Mouse (Mus musculus) neural tube, embryonic 12.5 days (tissue): Measurements from ENCODE around the gene Nagk. TPM values are rescaled to one million over a fixed set of nuclear protein-coding genes. Genes with fewer than 3 reads are reported as not detected.

Experiments used
- ATAC-seq: fragments of 200-750 bp; cut with Nextera tagmentation; 2 replicates; pipeline ENCODE4 v1.8.0; 2017; ENCODE audit warnings: low read depth, mild to moderate bottlenecking, moderate TSS enrichment, moderate library complexity; ENCODE audit not compliant: low FRiP score
- H3K27ac ChIP-seq: fragments of 300-500 bp; sonication (generic); 2 replicates; pipeline ENCODE4 v1.5.1; 2016
- H3K27me3 ChIP-seq: fragments of 300-500 bp; sonication (generic); replicated peaks from 2 replicates; pipeline ENCODE4 v1.6.1; 2016; ENCODE audit warnings: mild to moderate bottlenecking
- H3K36me3 ChIP-seq: fragments of 300-500 bp; sonication (generic); 2 replicates; pipeline ENCODE4 v1.6.1; 2016; ENCODE audit warnings: mild to moderate bottlenecking
- H3K4me1 ChIP-seq: fragments of 300-500 bp; sonication (generic); 2 replicates; pipeline ENCODE4 v1.6.1; 2016
- H3K4me2 ChIP-seq: fragments of 300-500 bp; sonication (generic); replicated peaks from 2 replicates; pipeline ENCODE4 v1.6.1; 2016; ENCODE audit warnings: mild to moderate bottlenecking
- H3K4me3 ChIP-seq: fragments of 300-500 bp; sonication (generic); 2 replicates; pipeline ENCODE4 v1.5.1; 2016
- H3K9ac ChIP-seq: fragments of 300-500 bp; sonication (generic); 2 replicates; pipeline ENCODE4 v1.6.1; 2016; ENCODE audit warnings: mild to moderate bottlenecking
- H3K9me3 ChIP-seq: fragments of 300-500 bp; sonication (generic); 2 replicates; pipeline ENCODE4 v1.6.1; 2016; ENCODE audit warnings: mild to moderate bottlenecking
- WGBS: fragments of 180-500 bp; shearing (Covaris S2); methylation state at CpG from one replicate; pipeline ENCODE4 v1.1.7; 2016; 5-methylcytosine and 5-hydroxymethylcytosine counted together
- polyA plus RNA-seq: library from polyadenylated mRNA; unstranded; fragments of >200 nt; fragmentation: Nextera tagmentation; extraction: Ambion mirVana; gene quantifications from 2 replicates; pipeline ENCODE4 v1.2.1, GENCODE M21; 2016

Nagk gene
- polyA plus RNA-seq: 59.1 and 62.6 TPM in 2 replicates

DNA sequence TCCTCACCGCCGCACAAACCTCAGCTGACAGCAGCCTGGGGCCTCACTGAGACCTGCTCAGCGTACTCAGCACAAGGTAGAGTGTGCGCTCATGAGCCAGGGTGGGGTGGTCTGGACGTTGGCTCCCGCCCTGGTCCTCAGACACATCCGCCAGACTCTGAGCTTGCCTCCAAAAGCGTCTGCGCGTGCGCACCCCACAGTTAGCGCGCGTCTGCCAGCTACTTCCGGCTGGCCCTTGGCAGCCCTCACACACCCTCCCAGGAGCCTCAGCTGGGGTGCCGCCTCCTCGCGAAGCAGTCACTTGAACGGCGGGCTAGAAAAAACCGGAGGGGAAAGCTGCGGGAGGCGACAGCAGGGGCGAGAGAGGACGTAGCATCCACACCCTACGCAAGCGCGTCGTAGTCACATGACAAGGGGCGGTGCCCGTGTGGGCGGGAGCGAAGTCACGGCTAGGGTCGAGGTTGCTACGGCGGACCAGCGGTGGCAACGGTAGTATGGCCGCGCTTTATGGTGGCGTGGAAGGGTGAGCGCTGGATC is at the start of gene Nagk:
Gene Nagk, plus strand, starts transcription at position 223 of the 537 bp plus-strand sequence.
- H3K27ac ChIP-seq: peak within 1 kb of the TSS; percentile 92
- peaks cover 6% of the 10 kb centered on the region; the same call in 1 of the 2 replicates for H3K36me3 ChIP-seq
- no peaks in the 10 kb centered on the region for H3K27me3 ChIP-seq
- no peaks in the 10 kb centered on the region for H3K9me3 ChIP-seq
- H3K4me3 ChIP-seq: peak within 1 kb of the TSS; percentile 80
- peak; percentile 96 for ATAC-seq
- peak within 1 kb of the TSS; percentile 89 for H3K4me2 ChIP-seq
- under 1% methylated on average over 43 of the region's 43 CpGs for WGBS
- peaks cover 6% of the 10 kb centered on the region for H3K4me1 ChIP-seq
- peak within 1 kb of the TSS; percentile 84 for H3K9ac ChIP-seq

DNA sequence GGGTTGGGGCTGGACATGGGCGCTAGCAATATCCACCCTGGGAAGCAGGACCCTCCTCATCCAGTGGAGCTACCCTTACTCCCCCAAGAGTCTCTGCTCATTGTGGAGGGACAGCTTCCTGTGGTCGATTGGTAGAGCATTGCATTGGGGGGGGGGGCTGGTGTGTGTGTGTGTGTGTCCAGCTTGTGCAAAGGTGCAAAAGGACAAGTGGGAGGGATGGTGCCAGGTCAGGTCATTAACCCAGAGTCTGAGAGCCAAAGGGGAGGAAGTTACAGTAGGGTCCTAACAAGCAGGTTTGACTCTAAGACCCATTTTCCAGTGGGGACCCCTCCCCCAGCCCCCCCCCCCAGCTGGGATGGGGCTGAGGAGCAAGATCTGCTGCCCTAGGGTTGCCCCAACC is 49.3 kb upstream of the Nagk start:
- Histone ChIP-seq H3K4me1 (peaks cover 5% of the 10 kb centered on the region; the same call in 1 of the 2 replicates), H3K4me2 (no peak overlapping the region), H3K27me3 (no peaks in the 10 kb centered on the region; the same call in 1 of the 2 replicates), H3K27ac (no peak overlapping the region), H3K36me3 (no peaks in the 10 kb centered on the region), H3K9me3 (no peaks in the 10 kb centered on the region), H3K9ac (no peak overlapping the region), H3K4me3 (no peak overlapping the region)
- no peak for ATAC-seq
- WGBS: 60% methylated on average over 2 of the region's 2 CpGs

DNA sequence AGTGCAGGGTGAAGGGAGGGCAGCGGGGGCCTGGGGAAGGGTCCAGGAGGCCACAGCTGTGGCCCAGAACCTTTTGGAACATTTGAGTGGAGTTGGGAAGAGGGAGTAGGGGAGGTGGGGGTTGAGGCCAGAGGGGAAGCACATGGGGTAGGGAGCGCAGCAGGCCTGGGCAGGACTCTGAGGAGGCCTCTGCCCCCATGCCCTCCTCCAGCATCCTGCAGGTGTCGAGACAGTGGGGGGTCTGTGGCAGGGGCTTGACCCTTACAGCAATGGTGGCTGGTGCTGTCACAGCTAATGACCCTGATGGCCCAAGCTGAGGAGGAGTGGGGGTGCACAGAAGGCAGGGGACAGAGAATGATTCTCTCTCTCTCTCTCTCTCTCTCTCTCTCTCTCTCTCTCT is 45.5 kb upstream of the Nagk start:
- no peaks in the 10 kb centered on the region for H3K36me3 ChIP-seq
- peaks cover 5% of the 10 kb centered on the region; the same call in 1 of the 2 replicates for H3K4me1 ChIP-seq
- H3K9ac ChIP-seq: no peak overlapping the region
- H3K9me3 ChIP-seq: no peaks in the 10 kb centered on the region
- no peak overlapping the region for H3K4me3 ChIP-seq
- no peak for ATAC-seq
- H3K27me3 ChIP-seq: peaks cover 19% of the 10 kb centered on the region
- WGBS: 41% methylated on average over 3 of the region's 3 CpGs
- no peak overlapping the region for H3K27ac ChIP-seq
- H3K4me2 ChIP-seq: no peak overlapping the region

DNA sequence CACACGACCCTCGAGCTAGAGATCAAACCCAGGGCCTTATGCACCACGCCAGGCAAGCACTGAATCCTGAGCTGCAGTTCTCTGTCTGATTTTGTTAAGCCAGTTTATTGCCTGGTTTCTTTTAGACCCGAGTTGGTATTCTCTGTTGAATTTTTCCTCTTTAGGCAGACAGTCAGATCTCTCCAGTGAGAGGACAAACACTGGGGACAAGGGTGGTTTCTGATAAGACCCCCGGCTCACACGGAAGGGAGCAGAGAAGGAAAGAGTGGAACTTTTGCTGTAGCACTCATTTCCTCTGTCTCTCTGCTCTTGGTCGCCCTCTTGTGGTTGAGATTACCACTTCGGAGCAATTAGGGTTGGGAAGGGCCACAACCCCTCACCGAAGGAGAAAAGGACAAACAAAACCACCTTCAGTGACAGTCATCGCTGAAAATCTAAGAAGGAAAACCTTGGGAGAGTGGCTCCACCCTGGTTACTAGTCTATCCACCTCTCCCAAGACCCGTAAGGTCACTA is 44.6 kb upstream of the Nagk start:
- no peaks in the 10 kb centered on the region for H3K9me3 ChIP-seq
- no peak overlapping the region for H3K4me2 ChIP-seq
- no peak overlapping the region for H3K9ac ChIP-seq
- no peak overlapping the region for H3K27ac ChIP-seq
- peaks cover 5% of the 10 kb centered on the region; the same call in 1 of the 2 replicates for H3K4me1 ChIP-seq
- no peaks in the 10 kb centered on the region for H3K36me3 ChIP-seq
- WGBS: 9% methylated on average over 11 of the region's 11 CpGs
- H3K27me3 ChIP-seq: peaks cover 19% of the 10 kb centered on the region
- peak; percentile 9; the same call in 1 of the 2 replicates for ATAC-seq
- H3K4me3 ChIP-seq: no peak overlapping the region

DNA sequence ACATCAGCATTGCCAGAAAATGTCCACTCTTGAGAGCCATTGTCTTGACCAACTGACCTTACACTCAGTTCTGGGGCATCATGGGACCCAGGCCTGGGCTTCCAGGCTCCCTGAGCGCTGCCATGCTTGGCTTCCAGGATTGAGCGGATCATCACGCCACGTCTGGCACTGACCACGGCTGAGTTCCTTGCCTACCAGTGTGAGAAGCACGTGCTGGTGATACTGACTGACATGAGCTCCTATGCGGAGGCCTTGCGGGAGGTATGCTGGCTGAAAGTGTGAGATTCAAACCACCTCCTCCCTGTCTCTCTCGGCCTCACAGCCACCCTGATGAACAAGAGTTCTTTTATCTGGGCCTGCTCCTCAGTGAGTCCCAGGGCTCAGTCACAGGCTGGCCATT is 38.7 kb upstream of the Nagk start:
- Histone ChIP-seq H3K4me1 (no peaks in the 10 kb centered on the region), H3K9me3 (no peaks in the 10 kb centered on the region), H3K27ac (no peak overlapping the region), H3K27me3 (peaks cover 59% of the 10 kb centered on the region), H3K4me2 (no peak overlapping the region), H3K36me3 (no peaks in the 10 kb centered on the region), H3K4me3 (no peak overlapping the region), H3K9ac (no peak overlapping the region)
- 75% methylated on average over 9 of the region's 9 CpGs for WGBS
- no peak for ATAC-seq

DNA sequence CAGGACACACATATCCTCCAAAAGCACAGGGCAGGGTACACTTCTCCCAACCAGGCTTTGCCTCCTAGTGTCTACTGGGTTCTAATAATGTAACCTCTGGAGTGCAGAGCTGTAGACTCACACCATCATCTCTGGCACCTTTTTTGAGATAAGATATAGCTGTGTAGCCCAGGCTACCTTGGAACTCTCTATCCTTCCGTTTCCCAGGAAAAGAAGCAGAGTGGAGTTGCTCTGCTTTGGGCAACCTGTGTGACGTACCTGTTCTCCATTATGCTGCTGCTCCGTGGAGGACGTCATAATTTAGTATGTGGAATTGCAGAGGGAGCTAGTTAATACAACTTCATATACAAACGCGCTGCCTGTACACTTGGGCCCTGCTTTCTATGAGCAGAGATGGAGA is 32.4 kb upstream of the Nagk start, which contains the start of gene Ankrd53:
Gene Ankrd53, plus strand, starts transcription at position 301 of the 400 bp plus-strand sequence.
- Histone ChIP-seq H3K9me3 (no peaks in the 10 kb centered on the region), H3K4me3 (peak within 1 kb of the TSS; percentile 26), H3K4me2 (peak within 1 kb of the TSS; percentile 55), H3K9ac (no peak within 1 kb of the TSS), H3K4me1 (peaks cover 8% of the 10 kb centered on the region), H3K27me3 (peaks cover 63% of the 10 kb centered on the region), H3K36me3 (no peaks in the 10 kb centered on the region), H3K27ac (no peak within 1 kb of the TSS)
- no peak for ATAC-seq
- 29% methylated on average over 6 of the region's 6 CpGs for WGBS

DNA sequence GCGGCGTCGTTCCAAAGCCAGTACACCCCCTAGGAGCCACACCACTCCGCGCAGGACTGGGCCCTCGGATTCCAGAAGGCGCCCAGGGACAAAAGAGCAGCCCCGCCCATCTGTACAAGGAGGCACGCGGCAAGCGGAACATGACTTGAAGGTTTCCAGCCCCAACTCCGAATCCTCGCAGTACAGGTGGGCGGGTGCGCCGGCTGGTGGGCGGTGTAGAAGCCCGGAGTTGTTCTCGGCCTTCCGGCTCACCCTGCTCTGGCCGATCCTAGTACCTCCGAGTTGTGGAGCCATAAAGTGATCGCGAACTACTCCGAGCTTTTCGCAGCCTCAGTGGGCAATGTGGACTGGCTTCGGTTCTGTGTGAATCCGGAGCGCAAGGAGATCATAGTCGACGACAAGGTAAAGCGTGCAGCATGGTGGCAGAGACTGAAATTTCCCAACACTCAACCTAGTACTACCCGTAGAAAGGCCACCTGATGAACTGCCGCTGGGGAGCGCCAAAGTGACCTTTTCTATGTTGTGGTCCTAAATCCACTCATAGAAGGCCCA is 31.8 kb upstream of the Nagk start:
- Histone ChIP-seq H3K9ac (no peak overlapping the region), H3K4me3 (peak overlapping the region; percentile 26), H3K4me2 (peak overlapping the region; percentile 55), H3K9me3 (no peaks in the 10 kb centered on the region), H3K27ac (no peak overlapping the region), H3K27me3 (peaks cover 57% of the 10 kb centered on the region), H3K4me1 (peaks cover 8% of the 10 kb centered on the region), H3K36me3 (no peaks in the 10 kb centered on the region)
- no peak for ATAC-seq
- 1% methylated on average over 35 of the region's 35 CpGs for WGBS

DNA sequence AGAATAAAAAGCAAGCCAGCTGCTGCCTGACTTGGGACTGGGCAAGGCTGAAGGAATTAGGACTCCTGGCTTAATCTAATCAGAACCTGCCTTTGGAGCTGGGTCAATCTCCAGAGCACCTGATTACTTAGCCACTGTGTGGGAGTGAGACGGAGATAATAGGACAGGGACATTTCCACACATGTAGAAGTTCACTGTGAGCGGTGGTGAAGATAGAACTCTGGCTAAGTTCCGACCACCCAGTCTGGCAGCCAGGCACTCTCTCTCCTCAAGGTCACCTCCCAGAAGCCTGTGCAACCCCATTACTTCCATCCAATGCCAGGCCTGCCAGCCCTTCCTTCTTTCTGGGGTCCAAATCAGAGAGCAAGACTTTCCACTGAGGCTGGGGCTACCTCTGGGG is 27.8 kb upstream of the Nagk start:
- Histone ChIP-seq H3K4me2 (no peak overlapping the region), H3K36me3 (peaks cover 31% of the 10 kb centered on the region), H3K27ac (no peak overlapping the region), H3K9me3 (no peaks in the 10 kb centered on the region), H3K4me1 (peaks cover 8% of the 10 kb centered on the region), H3K4me3 (no peak overlapping the region), H3K9ac (no peak overlapping the region), H3K27me3 (peaks cover 26% of the 10 kb centered on the region)
- no peak for ATAC-seq
- 97% methylated on average over 3 of the region's 3 CpGs for WGBS

DNA sequence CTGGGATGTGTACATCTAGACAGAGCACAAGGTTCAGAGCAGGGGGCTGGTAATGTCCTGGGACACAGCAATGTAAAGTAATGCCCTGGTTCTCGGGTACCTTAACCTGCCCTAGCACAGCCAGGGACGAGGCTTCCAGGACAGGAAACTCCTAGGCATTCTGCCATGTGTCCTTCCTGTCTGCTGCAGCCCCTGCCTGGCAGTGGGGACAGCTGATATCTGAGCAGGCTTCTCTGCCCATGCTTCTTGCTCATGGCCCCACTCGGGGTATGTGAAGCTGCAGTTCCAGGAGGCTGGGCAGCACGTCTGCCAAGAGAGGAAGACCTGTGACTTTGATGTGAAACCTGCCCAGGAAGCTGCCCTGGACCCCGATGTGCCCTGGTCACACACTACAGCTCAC is 26.3 kb upstream of the Nagk start:
- H3K27ac ChIP-seq: no peak overlapping the region
- no peak overlapping the region for H3K4me2 ChIP-seq
- ATAC-seq: no peak
- H3K9ac ChIP-seq: no peak overlapping the region
- 89% methylated on average over 5 of the region's 5 CpGs for WGBS
- H3K9me3 ChIP-seq: no peaks in the 10 kb centered on the region
- peaks cover 11% of the 10 kb centered on the region for H3K27me3 ChIP-seq
- peaks cover 42% of the 10 kb centered on the region for H3K36me3 ChIP-seq
- H3K4me1 ChIP-seq: peaks cover 2% of the 10 kb centered on the region; the same call in 1 of the 2 replicates
- H3K4me3 ChIP-seq: no peak overlapping the region

DNA sequence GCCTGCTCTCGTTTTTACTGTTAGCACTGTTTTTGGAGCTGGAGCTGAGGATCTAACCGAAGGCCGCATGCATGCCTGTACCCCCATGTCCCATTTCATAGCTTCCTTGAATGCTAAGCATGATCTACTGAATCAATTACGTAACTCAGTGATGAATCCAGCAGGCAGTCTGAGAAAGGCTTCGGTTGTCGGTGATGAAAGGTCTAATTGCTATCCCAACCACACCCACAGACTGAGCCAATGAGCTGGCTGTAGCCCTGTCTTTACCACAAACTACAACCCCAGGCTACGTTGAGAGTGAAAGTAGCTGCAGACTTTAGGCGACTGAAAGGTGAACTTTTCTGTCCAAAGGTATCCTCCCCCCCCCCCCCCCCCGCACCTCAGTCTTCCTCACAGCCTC is 20.7 kb upstream of the Nagk start:
- 53% methylated on average over 9 of the region's 9 CpGs for WGBS
- H3K27ac ChIP-seq: no peak overlapping the region
- peak overlapping the region; percentile 89 for H3K4me2 ChIP-seq
- peaks cover 36% of the 10 kb centered on the region for H3K36me3 ChIP-seq
- H3K4me3 ChIP-seq: peak overlapping the region; percentile 80; the same call in 1 of the 2 replicates
- peaks cover 19% of the 10 kb centered on the region for H3K4me1 ChIP-seq
- H3K9me3 ChIP-seq: no peaks in the 10 kb centered on the region
- ATAC-seq: no peak
- peak overlapping the region; percentile 90; the same call in 1 of the 2 replicates for H3K9ac ChIP-seq
- no peaks in the 10 kb centered on the region for H3K27me3 ChIP-seq

DNA sequence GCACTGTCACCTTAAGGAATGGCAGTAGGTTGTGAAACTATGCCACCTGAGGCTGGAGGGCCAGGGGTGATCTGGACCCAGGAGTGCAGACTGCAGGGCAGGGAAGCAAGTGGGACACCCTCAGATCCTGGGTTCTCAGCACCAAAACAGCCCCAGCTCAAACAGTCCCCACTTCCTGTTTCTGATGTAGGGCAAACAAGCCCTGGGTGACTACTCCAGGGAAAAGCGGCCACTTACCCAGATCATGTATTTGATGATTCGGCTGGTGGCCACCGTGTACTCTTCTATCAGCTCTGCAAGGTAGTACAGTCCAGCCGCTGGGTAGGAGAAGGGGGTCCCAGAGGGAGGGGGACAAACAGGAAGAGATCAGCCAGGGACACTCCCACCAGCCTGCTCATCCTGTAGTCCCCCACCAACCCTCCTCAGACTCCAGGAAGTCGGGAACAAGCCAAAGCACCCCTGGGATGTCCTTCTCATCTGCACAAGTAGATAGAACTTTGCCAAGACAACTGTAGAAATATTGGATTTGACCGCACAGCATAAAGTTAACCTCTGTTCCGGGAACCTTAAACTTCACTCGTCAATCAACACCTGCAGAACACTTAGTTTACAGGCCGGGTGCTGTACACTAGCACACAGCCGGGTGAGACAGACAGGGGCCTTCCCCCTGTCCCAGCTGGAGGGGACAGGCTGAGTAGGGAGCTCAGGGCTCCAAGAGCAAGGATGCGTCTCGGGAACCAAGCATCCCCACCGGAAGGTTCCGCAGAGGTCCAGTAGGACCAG is 19.8 kb upstream of the Nagk start:
- Histone ChIP-seq H3K4me1 (peaks cover 19% of the 10 kb centered on the region), H3K27me3 (no peaks in the 10 kb centered on the region), H3K9ac (peak overlapping the region; percentile 90), H3K27ac (no peak overlapping the region), H3K4me2 (peak overlapping the region; percentile 89), H3K4me3 (peak overlapping the region; percentile 80), H3K36me3 (peaks cover 29% of the 10 kb centered on the region), H3K9me3 (no peaks in the 10 kb centered on the region)
- 3% methylated on average over 14 of the region's 14 CpGs for WGBS
- ATAC-seq: peak; percentile 64

DNA sequence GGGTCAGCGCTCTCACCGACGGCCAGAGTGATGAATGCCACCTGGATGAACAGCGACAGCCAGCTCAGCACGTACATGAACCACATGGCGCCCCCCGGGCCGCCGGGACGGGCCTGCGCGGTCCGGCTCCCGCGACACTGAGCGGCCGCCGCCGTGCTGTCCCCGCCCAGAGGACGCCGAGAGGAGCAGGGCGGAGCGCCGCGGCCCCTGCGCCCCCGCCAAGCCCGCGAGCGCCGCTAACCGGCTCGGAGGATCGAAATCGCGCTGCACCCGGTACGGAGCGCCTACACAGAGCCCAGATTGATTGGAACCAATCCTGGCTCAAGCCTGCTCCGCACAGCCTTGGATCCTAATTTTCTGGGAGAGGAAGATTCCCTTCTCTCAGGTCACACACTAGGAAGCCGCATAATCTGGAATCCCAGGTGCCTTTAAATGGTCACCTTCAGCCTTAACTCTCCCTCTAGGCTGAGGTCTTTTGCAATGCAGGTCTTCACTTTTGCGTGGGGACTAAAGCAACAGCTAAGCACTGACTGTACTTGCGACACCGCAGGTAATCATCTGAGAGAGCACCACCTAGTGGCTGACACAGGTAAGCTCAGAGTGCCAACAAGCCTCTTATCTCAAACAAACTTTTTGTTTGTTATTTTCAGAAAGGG is 19.0 kb upstream of the Nagk start, which contains the start of gene Tex261:
Gene Tex261, minus strand, starts transcription at position 176 of the 656 bp plus-strand sequence.
- Histone ChIP-seq H3K27me3 (no peaks in the 10 kb centered on the region), H3K9me3 (no peaks in the 10 kb centered on the region), H3K36me3 (peaks cover 23% of the 10 kb centered on the region), H3K27ac (no peak within 1 kb of the TSS; the same call in 1 of the 2 replicates), H3K4me1 (peaks cover 19% of the 10 kb centered on the region), H3K4me3 (peak within 1 kb of the TSS; percentile 80), H3K9ac (peak within 1 kb of the TSS; percentile 90), H3K4me2 (peak within 1 kb of the TSS; percentile 89)
- WGBS: under 1% methylated on average over 45 of the region's 45 CpGs
- ATAC-seq: peak; percentile 95
